Mouse (Mus musculus): ENCODE data around the gene Grem2.

- no peak for TF ChIP-seq POLR2A (IDR thresholded peaks at IDR 0.05; ENCODE audit: control insufficient read depth in 1 of 2, insufficient read depth in 1 of 2, low read depth in 1 of 2, low read length in 2 of 2, poor library complexity in 1 of 2)
- TF ChIP-seq UBTF (IDR thresholded peaks at IDR 0.05; ENCODE audit: borderline replicate concordance, insufficient read depth, low read depth, low read length) = no peak
Measured at GRCm38 (mm10) chr1:174902755-174903154, 18.9 kb downstream of the Grem2 start.

All from MEL (cell line).